Mouse (Mus musculus) MEL (cell line): ENCODE measurements around the gene Ttll4. TPM values are rescaled to one million over a fixed set of nuclear protein-coding genes. Genes with fewer than 3 reads are reported as not detected.

Source experiments
- DNase-seq: peaks from one replicate; pipeline ENCODE4 v3.0.0; 2011; ENCODE audit warnings: low read depth, low spot score
- H3K27ac ChIP-seq: 2 replicates; pipeline ENCODE4 v1.5.1; 2012; ENCODE audit warnings: low read depth, mild to moderate bottlenecking, control low read depth, low read length, moderate library complexity; ENCODE audit not compliant: control insufficient read depth
- H3K27me3 ChIP-seq, 2 experiments: fragments of 150-350 bp in 1 of 2; sonication (generic) in 1 of 2; 2 replicates each; pipeline ENCODE4 v1.6.1; 2012; ENCODE audit warnings: low read length in 2 of 2, mild to moderate bottlenecking in 2 of 2, improper control_type of control experiment in 1 of 2, moderate library complexity in 1 of 2; ENCODE audit not compliant: insufficient read depth in 2 of 2, control insufficient read depth in 1 of 2
- H3K36me3 ChIP-seq, 2 experiments: 2 replicates each; pipeline ENCODE4 v1.6.1; 2012 to 2014; ENCODE audit warnings: low read length in 2 of 2, improper control_type of control experiment in 1 of 2, inconsistent platforms in 1 of 2, mild to moderate bottlenecking in 1 of 2; ENCODE audit not compliant: insufficient read depth in 2 of 2, control insufficient read depth in 1 of 2
- H3K4me1 ChIP-seq, 2 experiments: fragments of 150-350 bp in 1 of 2; sonication (generic) in 1 of 2; 2 replicates each; pipeline ENCODE4 v1.6.1; 2012; ENCODE audit warnings: low read length in 2 of 2, improper control_type of control experiment in 1 of 2, mild to moderate bottlenecking in 1 of 2; ENCODE audit not compliant: insufficient read depth in 2 of 2, control insufficient read depth in 1 of 2
- H3K4me3 ChIP-seq, 2 experiments: fragments of 150-350 bp in 1 of 2; sonication (generic) in 1 of 2; 2 replicates each; pipeline ENCODE4 v1.5.1; 2012; ENCODE audit warnings: low read depth in 2 of 2, low read length in 2 of 2, mild to moderate bottlenecking in 2 of 2, moderate library complexity in 2 of 2, control low read depth in 1 of 2, improper control_type of control experiment in 1 of 2; ENCODE audit not compliant: control insufficient read depth in 1 of 2, insufficient read depth in 1 of 2
- H3K79me2 ChIP-seq: 2 replicates; pipeline ENCODE4 v1.6.1; 2012; ENCODE audit warnings: mild to moderate bottlenecking, low read length, moderate library complexity; ENCODE audit not compliant: control insufficient read depth, poor library complexity, insufficient read depth
- H3K9ac ChIP-seq: 2 replicates; pipeline ENCODE4 v1.6.1; 2012; ENCODE audit warnings: low read depth, mild to moderate bottlenecking, control low read depth, low read length, moderate library complexity; ENCODE audit not compliant: control insufficient read depth, poor library complexity, severe bottlenecking
- H3K9me3 ChIP-seq: fragments of 150-350 bp; sonication (generic); replicated peaks from 2 replicates; pipeline ENCODE4 v1.6.1; 2012; ENCODE audit warnings: mild to moderate bottlenecking, low read length, improper control_type of control experiment, moderate library complexity; ENCODE audit not compliant: insufficient read depth
- BHLHE40 ChIP-seq: IDR thresholded peaks from 2 replicates; pipeline ENCODE4 v1.6.1; 2012; ENCODE audit warnings: low read depth, mild to moderate bottlenecking, inconsistent platforms, low read length, improper control_type of control experiment, borderline replicate concordance
- CHD1 ChIP-seq: IDR thresholded peaks from 2 replicates; pipeline ENCODE4 v1.6.1; 2012; ENCODE audit warnings: low read depth, mild to moderate bottlenecking, inconsistent platforms, low read length, improper control_type of control experiment
- CHD2 ChIP-seq: IDR thresholded peaks from 2 replicates; pipeline ENCODE4 v1.6.1; 2011; ENCODE audit warnings: low read length, improper control_type of control experiment
- ELF1 ChIP-seq: IDR thresholded peaks from 2 replicates; pipeline ENCODE4 v1.6.1; 2014; ENCODE audit warnings: low read depth, mild to moderate bottlenecking, inconsistent platforms, low read length, improper control_type of control experiment, moderate library complexity
- EP300 ChIP-seq, 2 experiments: IDR thresholded peaks; 2 replicates each; pipeline ENCODE4 v1.6.1; 2011; ENCODE audit warnings: improper control_type of control experiment in 2 of 2, low read length in 2 of 2, low read depth in 1 of 2, mild to moderate bottlenecking in 1 of 2
- GABPA ChIP-seq: IDR thresholded peaks from 2 replicates; pipeline ENCODE4 v1.6.1; 2012; ENCODE audit warnings: low read depth, mild to moderate bottlenecking, inconsistent platforms, low read length, improper control_type of control experiment, moderate library complexity
- KAT2A ChIP-seq: conservative IDR thresholded peaks from 2 replicates; pipeline ENCODE4 v1.6.1; 2012; ENCODE audit warnings: low read depth, low read length, improper control_type of control experiment, inconsistent platforms
- MAFK ChIP-seq: IDR thresholded peaks from 2 replicates; pipeline ENCODE4 v1.6.1; 2011; ENCODE audit warnings: low read depth, mild to moderate bottlenecking, low read length, improper control_type of control experiment, borderline replicate concordance
- MXI1 ChIP-seq: IDR thresholded peaks from 2 replicates; pipeline ENCODE4 v1.6.1; 2011; ENCODE audit warnings: mild to moderate bottlenecking, low read depth, low read length, improper control_type of control experiment
- MYC ChIP-seq: IDR thresholded peaks from 2 replicates; pipeline ENCODE4 v1.6.1; 2011; ENCODE audit warnings: low read depth, mild to moderate bottlenecking, low read length, improper control_type of control experiment, moderate library complexity
- NELFE ChIP-seq: IDR thresholded peaks from 2 replicates; pipeline ENCODE4 v1.6.1; 2011; ENCODE audit warnings: low read depth, low read length, improper control_type of control experiment
- NRF1 ChIP-seq: IDR thresholded peaks from 2 replicates; pipeline ENCODE4 v1.6.1; 2014; ENCODE audit warnings: low read depth, mild to moderate bottlenecking, inconsistent platforms, low read length, improper control_type of control experiment, moderate library complexity; ENCODE audit not compliant: poor library complexity, insufficient read depth, severe bottlenecking
- POLR2AphosphoS2 ChIP-seq: IDR thresholded peaks from 2 replicates; pipeline ENCODE4 v1.6.1; 2011; ENCODE audit warnings: low read length, improper control_type of control experiment
- RAD21 ChIP-seq: IDR thresholded peaks from 2 replicates; pipeline ENCODE4 v1.6.1; 2011; ENCODE audit warnings: mild to moderate bottlenecking, low read depth, low read length, improper control_type of control experiment
- SIN3A ChIP-seq: IDR thresholded peaks from 2 replicates; pipeline ENCODE4 v1.6.1; 2012; ENCODE audit warnings: low read length, improper control_type of control experiment, inconsistent platforms
- SMC3 ChIP-seq: IDR thresholded peaks from 2 replicates; pipeline ENCODE4 v1.6.1; 2011; ENCODE audit warnings: low read depth, low read length, improper control_type of control experiment
- UBTF ChIP-seq: IDR thresholded peaks from 2 replicates; pipeline ENCODE4 v1.6.1; 2012; ENCODE audit warnings: low read depth, mild to moderate bottlenecking, inconsistent platforms, low read length, improper control_type of control experiment, moderate library complexity, borderline replicate concordance; ENCODE audit not compliant: insufficient read depth
- USF1 ChIP-seq: IDR thresholded peaks from 2 replicates; pipeline ENCODE4 v1.6.1; 2014; ENCODE audit warnings: low read depth, mild to moderate bottlenecking, inconsistent platforms, low read length, improper control_type of control experiment, moderate library complexity
- USF2 ChIP-seq, 2 experiments: IDR thresholded peaks; 2 replicates each; pipeline ENCODE4 v1.6.1; 2011 to 2012; ENCODE audit warnings: improper control_type of control experiment in 2 of 2, low read length in 2 of 2, borderline replicate concordance in 1 of 2, inconsistent platforms in 1 of 2, low read depth in 1 of 2, mild to moderate bottlenecking in 1 of 2; ENCODE audit not compliant: insufficient read depth in 1 of 2
- ZC3H11A ChIP-seq: IDR thresholded peaks from 2 replicates; pipeline ENCODE4 v1.6.1; 2012; ENCODE audit warnings: low read depth, mild to moderate bottlenecking, inconsistent platforms, low read length, improper control_type of control experiment
- polyA plus RNA-seq, 2 experiments: library from polyadenylated mRNA; stranded (reverse) in 1 of 2; unstranded in 1 of 2; fragments of >175 nt in 1 of 2; fragments of >200 nt in 1 of 2; gene quantifications; 2 replicates each; pipeline versions ENCODE4 v1.2.1 to v1.2.4; 2012; ENCODE audit warnings: low replicate concordance in 2 of 2, low read depth in 1 of 2; ENCODE audit not compliant: insufficient read length in 2 of 2, insufficient read depth in 1 of 2, missing spikeins in 1 of 2
- total RNA-seq: library from RNA; depleted of rRNA; stranded (reverse); fragments of 300-350 nt; gene quantifications from 2 replicates; pipeline ENCODE4 v1.2.3, GENCODE M21; 2012

Gene Ttll4
- total and polyA plus RNA-seq, 3 experiments, result 27.8 to 85.9 TPM; not detected in 1

GRCm38 (mm10) chr1:74698353-74698752, 36.8 kb downstream of the Ttll4 start:
- TF ChIP-seq NRF1, result no peak
- TF ChIP-seq KAT2A, result no peak
- TF ChIP-seq MAFK, result no peak
- TF ChIP-seq ZC3H11A, result no peak
- TF ChIP-seq MYC, result no peak
- TF ChIP-seq MXI1, result no peak
- no peak for TF ChIP-seq CHD2
- TF ChIP-seq USF1, result no peak
- TF ChIP-seq SMC3, result no peak
- TF ChIP-seq NELFE, result no peak
- no peak for TF ChIP-seq SIN3A
- no peak for TF ChIP-seq UBTF
- TF ChIP-seq RAD21, result no peak
- no peak for TF ChIP-seq BHLHE40
- TF ChIP-seq, all 39 proteins: peak for 0
- Histone ChIP-seq H3K27ac (no peak overlapping the region), H3K9me3 (no peaks in the 10 kb centered on the region), H3K4me1 (no peaks in the 10 kb centered on the region), H3K27me3 (no peaks in the 10 kb centered on the region), H3K4me3 (no peak overlapping the region), H3K9ac (no peak overlapping the region), H3K36me3 (peaks cover 0 to 10% of the 10 kb centered on the region in 2 experiments; a peak in 2 of 4 replicates), H3K79me2 (no peaks in the 10 kb centered on the region)
- no peak for DNase-seq

GRCm38 (mm10) chr1:74698791-74699190, 37.2 kb downstream of the Ttll4 start:
- Histone ChIP-seq H3K27me3 (no peaks in the 10 kb centered on the region), H3K27ac (no peak overlapping the region), H3K4me3 (no peak overlapping the region), H3K9me3 (no peaks in the 10 kb centered on the region), H3K9ac (no peak overlapping the region), H3K79me2 (no peaks in the 10 kb centered on the region), H3K4me1 (no peaks in the 10 kb centered on the region), H3K36me3 (peaks cover 0 to 8% of the 10 kb centered on the region in 2 experiments; a peak in 2 of 4 replicates)
- no peak for TF ChIP-seq EP300 (IDR thresholded peaks at IDR 0.05; ENCODE audit: low read depth in 1 of 2, low read length in 2 of 2)
- no peak for TF ChIP-seq ELF1
- no peak for TF ChIP-seq USF2 (IDR thresholded peaks at IDR 0.05; ENCODE audit: borderline replicate concordance in 1 of 2, insufficient read depth in 1 of 2, low read depth in 1 of 2, low read length in 2 of 2)
- no peak for TF ChIP-seq GABPA
- no peak for TF ChIP-seq USF1
- TF ChIP-seq POLR2AphosphoS2, result no peak
- no peak for TF ChIP-seq CHD1
- no peak for DNase-seq
